Mouse (Mus musculus) mammary gland, adult 2 months (tissue): ENCODE results near the gene Slc25a5. TPM values are rescaled to one million over a fixed set of nuclear protein-coding genes. Genes with fewer than 3 reads are reported as not detected.

Experiments used
- polyA plus RNA-seq: library from polyadenylated mRNA; depleted of rRNA; stranded (reverse); fragments of >200 nt; gene quantifications from 2 replicates; pipeline ENCODE4 v1.2.3, GENCODE M21; 2012; ENCODE audit warnings: low replicate concordance; rRNA removed

Gene Slc25a5
- 466 and 632 TPM in 2 replicates for polyA plus RNA-seq

DNA sequence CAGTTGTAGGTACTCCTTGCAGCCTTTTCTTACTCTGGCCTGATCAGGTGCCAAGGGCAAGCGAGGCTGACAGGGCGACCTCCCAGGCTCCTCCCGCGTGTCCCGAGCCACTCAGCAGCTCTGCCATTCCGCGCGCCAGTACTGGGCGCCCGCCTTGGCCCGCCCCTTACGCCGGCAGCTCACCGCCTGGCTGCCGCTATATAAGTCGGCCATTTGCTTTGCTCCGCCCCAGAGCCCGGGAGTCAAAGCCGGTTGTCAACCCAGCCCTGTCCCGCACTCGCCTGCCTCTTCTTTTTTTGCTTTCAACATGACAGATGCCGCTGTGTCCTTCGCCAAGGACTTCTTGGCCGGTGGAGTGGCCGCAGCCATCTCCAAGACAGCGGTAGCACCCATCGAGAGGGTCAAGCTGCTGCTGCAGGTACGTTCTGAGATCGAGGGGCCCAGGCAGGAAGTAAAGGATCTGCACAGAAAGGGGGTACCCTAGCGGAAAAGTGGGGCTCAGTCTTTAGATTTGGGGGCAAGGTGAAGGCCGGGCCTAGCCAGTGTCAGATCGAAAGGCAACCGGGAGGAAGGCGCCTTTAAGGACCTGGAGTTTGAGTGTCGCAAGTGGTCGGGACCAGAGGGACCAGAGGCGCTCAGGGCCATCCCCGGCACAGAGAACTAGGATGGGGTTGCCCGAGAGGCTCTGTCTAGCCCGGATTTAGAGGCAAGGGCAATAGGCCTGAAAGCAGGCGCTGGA is at the start of gene Slc25a5:
Slc25a5 (plus strand) TSS at position 228 of the 739 bp plus-strand sequence.

Other genes with a start within 250 kb of the Slc25a5 start
- gene Pgrmc1, start 197.4 kb upstream of the Slc25a5 start, polyA plus RNA-seq: 66.8 and 165 TPM in 2 replicates
- gene Akap17b, start 150.3 kb upstream of the Slc25a5 start, polyA plus RNA-seq: 0.43 and 0.69 TPM in 2 replicates
- gene Slc25a43, start 52.0 kb upstream of the Slc25a5 start, polyA plus RNA-seq: 1.7 and 2.3 TPM in 2 replicates
- gene Ube2a, start 78.2 kb downstream of the Slc25a5 start, polyA plus RNA-seq: 35.8 and 39.2 TPM in 2 replicates
- 10.1 and 16.4 TPM in 2 replicates for gene C330007P06Rik, start 78.5 kb downstream of the Slc25a5 start, polyA plus RNA-seq
- gene Nkrf, start 107.2 kb downstream of the Slc25a5 start, polyA plus RNA-seq: 0.31 and 1.1 TPM in 2 replicates
- gene Sept6, start 196.1 kb downstream of the Slc25a5 start, polyA plus RNA-seq: 13.2 and 29.8 TPM in 2 replicates